Mouse (Mus musculus): Measurements from ENCODE around the gene Cuedc1.

Cuedc1 gene

GRCm38 (mm10) chr11:88148638-88149279, 50.9 kb downstream of the Cuedc1 start:
- peak; percentile 78 for DNase-seq

- DNase-seq, result no peak
These were observed 53.7 kb downstream of the Cuedc1 start for GRCm38 (mm10) chr11:88151379-88152155.

DNA sequence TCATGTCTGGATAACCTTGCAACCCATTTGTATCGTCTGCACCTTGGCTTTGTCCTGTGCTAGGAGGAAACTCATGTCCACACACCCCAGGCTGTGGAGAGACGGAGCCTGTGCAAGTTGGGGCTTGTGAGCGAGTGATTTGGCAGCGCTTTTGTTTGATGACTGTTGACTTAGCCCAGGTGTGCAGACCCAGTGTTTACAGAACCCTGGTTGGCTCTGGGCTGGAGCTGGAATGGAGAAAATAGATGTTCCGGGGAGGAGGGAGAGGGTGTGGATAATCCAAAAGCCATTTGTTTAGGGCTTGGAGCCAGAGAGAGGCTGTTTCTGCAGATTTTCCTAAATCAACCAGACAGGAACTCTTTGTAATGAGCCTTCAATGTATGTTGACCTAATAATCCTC, 56.0 kb downstream of the Cuedc1 start:
- no peak for DNase-seq

- no peak for DNase-seq
These were observed 56.6 kb downstream of the Cuedc1 start for GRCm38 (mm10) chr11:88154500-88154899.

DNA sequence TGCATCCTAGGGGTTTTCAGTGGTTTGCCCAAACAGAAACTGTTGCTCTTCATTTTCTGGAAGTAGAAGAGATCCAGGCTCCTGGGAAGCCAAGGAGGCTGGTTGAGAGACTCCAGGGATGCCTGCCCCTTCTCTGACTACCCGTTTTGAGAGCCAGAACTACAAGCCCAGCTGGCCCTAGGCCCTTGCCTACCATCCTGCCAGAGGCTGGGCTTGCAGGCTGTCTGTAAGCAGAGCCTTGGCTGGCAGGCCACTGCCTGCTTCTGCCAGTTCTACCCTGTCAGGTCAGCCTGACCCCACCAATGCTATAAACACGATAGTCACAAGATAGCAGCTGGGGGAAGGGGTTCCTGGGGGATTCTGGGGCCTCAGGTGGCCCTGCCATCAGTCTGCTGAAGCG, 57.6 kb downstream of the Cuedc1 start:
- peak; percentile 66 for DNase-seq

DNA sequence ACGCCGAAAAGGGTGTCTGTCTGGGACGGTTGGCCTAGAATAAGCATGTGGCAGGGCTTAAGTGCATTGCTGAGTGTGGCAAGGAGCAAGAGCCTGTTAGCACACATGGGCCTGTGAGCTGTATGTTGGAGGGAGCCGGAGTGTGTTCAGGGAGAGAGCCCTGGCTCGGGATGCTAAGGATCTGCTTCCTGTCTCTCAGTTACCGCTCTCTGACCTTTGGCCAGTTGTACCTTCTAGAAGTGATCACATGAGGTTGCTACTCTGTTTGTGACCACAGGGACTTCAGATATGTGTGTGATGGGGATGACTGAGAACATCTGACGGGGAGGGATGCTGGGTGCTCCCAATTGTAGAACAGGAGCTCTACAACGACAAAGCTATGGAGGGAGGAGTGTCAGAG, 58.1 kb downstream of the Cuedc1 start:
- DNase-seq, result no peak

- no peak for DNase-seq
These were observed 58.5 kb downstream of the Cuedc1 start for GRCm38 (mm10) chr11:88156403-88156802.

DNA sequence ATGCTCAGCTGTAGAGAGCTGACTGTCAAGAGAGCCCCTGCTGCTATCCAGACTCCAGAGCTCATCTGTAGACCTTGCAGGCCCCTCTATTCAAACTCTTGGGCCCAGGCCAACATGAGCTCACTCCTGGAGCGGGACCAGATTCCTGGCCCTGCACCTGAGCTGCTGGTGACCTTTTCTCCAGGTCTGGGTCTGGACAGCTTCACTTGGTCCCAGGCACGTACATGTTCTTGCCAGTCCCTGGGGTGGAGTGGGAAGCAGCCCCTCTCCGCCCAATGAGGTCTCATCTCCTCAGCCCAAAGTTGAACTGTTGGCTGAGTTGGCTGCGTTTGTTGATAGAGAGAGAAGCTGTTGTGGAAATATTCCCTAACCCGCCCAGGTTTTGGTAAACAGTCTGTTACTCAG, 61.0 kb downstream of the Cuedc1 start:
- peak; percentile 79 for DNase-seq

DNA sequence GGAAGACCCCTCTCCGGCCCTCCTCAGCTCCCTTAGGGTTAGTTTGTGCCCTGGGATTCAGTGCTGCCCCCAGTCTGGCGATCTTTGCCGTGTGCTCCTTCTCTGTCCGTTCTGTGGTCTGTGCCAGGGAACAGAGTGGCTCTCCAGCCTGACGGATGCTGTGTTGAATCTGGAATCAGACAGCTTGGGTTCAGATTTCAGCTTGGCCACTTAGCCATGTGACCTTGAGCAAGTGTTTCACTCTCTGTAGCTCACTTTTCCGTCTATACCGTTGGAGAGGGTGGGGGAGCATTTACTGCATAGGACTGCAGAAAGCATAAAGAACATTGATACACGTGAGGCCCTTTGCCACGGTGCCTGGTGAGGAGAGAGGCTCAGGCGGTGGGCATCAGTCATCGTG, 61.5 kb downstream of the Cuedc1 start:
- peak; percentile 53 for DNase-seq

DNA sequence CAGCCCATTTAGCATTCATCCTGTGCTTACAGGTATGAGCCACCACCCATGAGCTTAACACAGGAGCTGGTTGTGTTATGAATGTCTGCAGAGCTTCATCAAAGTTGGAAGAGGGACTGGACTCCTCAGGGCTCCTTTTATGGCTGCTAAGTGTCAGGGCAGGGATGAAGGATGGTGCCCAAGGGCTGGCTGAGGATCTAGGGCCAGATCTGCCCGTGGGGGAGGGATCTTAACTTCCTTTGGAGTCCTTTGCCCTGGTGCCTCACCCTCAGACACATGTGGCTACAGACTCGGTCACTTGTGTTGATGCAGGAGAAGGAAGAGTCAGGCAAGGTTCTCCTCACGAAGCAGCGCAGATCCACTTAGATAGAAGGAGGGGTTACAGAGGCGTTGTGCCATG, 62.5 kb downstream of the Cuedc1 start:
- DNase-seq, result peak; percentile 42

GRCm38 (mm10) chr11:88161051-88161581, 63.3 kb downstream of the Cuedc1 start:
- peak; percentile 82 for DNase-seq

- DNase-seq, result peak; percentile 95
These were observed 63.9 kb downstream of the Cuedc1 start for GRCm38 (mm10) chr11:88161651-88162362.

GRCm38 (mm10) chr11:88162740-88163139, 64.9 kb downstream of the Cuedc1 start:
- DNase-seq, result peak; percentile 52

GRCm38 (mm10) chr11:88164213-88164723, 66.4 kb downstream of the Cuedc1 start:
- no peak for DNase-seq

DNA sequence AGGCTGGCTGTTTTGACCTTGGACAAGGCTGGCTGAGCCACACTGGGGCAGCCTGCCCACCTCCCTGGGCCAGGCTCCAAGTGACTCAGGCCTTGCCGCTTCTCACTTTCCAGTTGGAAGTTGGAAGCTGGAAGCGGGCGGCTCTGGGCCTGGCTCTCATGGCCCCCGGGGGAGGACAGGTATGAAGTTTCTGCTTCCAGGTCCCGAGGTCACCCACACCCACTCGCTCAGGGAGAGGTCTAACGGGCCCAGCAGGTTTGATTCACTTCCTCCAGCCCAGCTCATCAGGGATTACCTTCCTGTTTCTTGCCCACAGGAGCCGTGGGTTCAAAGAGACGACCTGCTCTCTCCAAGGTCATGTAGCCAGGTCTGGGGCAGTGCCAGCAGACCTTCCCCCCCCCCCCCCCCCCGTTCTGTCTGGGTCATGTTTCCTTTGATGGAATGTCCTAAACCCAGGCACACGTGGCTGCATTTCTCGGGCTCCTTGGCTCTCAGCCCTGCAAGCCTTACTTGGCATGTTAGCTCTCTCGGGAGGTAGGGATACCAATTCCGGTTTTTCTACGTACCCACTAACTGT, 67.0 kb downstream of the Cuedc1 start:
- peak; percentile 72 for DNase-seq

DNA sequence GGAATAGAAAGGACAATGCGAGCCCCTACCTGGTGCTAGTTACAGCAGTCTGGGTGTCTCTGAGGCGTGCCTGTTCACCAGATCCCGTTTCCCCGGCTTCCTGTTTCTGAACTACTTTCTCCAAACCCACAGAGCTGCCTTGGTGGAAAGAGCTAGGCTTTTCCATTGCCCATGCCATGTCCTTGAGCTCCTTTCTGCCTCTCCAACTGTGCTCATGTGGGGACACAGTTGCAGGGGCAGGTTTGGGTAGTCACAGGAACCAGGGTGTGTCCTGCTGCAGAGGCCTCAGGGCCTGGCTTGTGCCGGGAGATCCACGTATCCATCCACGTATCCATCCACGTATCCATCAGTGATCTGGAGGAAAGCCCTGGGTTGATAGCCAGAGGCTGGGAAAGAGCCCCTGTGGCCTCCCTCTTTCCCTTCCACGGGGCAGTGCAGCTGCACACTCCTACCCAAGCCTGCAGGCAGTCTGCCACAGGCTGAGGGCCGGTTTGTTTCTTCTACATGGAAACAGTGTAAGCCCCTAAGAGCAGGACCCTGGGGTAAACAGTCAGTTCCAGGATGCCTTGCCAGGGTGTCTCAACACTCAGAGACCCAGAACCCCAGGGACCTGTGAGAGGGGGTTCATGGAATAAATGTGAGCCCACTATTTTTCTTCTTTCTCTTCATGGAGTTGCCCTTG, 68.0 kb downstream of the Cuedc1 start:
- DNase-seq, result no peak

- DNase-seq, result no peak
These were observed 68.6 kb downstream of the Cuedc1 start for GRCm38 (mm10) chr11:88166471-88166870.

- no peak for DNase-seq
These were observed 70.8 kb downstream of the Cuedc1 start for GRCm38 (mm10) chr11:88168611-88169010.

GRCm38 (mm10) chr11:88169531-88170040, 71.7 kb downstream of the Cuedc1 start:
- no peak for DNase-seq

GRCm38 (mm10) chr11:88170606-88171005, 72.7 kb downstream of the Cuedc1 start:
- DNase-seq, result no peak

- DNase-seq, result peak; percentile 65
These were observed 74.1 kb downstream of the Cuedc1 start for GRCm38 (mm10) chr11:88171876-88172442.
